Mouse (Mus musculus) hindbrain, embryonic 10.5 days (tissue): ENCODE data around the gene Camta1. TPM values are rescaled to one million over a fixed set of nuclear protein-coding genes. Genes with fewer than 3 reads are reported as not detected.

Source experiments
- DNase-seq: peaks from one replicate; pipeline ENCODE4 v3.0.0-alpha.2; 2017; ENCODE audit warnings: low spot score
- H3K27ac ChIP-seq: fragments of 300-500 bp; sonication (generic); 2 replicates; pipeline ENCODE4 v1.5.1; 2016; ENCODE audit warnings: mild to moderate bottlenecking, moderate library complexity
- H3K27me3 ChIP-seq: fragments of 300-500 bp; sonication (generic); 2 replicates; pipeline ENCODE4 v1.6.1; 2016; ENCODE audit warnings: mild to moderate bottlenecking; ENCODE audit not compliant: poor library complexity, insufficient read depth, severe bottlenecking
- H3K36me3 ChIP-seq: fragments of 300-500 bp; sonication (generic); 2 replicates; pipeline ENCODE4 v1.6.1; 2016; ENCODE audit warnings: mild to moderate bottlenecking, moderate library complexity
- H3K4me1 ChIP-seq: fragments of 300-500 bp; sonication (generic); replicated peaks from 2 replicates; pipeline ENCODE4 v1.6.1; 2016; ENCODE audit warnings: mild to moderate bottlenecking
- H3K4me3 ChIP-seq: fragments of 300-500 bp; sonication (generic); 2 replicates; pipeline ENCODE4 v1.5.1; 2016; ENCODE audit warnings: mild to moderate bottlenecking, moderate library complexity
- H3K9me3 ChIP-seq: fragments of 300-500 bp; sonication (generic); 2 replicates; pipeline ENCODE4 v1.6.1; 2016; ENCODE audit warnings: mild to moderate bottlenecking, moderate library complexity
- WGBS: fragments of 180-500 bp; shearing (Covaris S2); methylation state at CpG from one replicate; pipeline ENCODE4 v1.1.7; 2016; 5-methylcytosine and 5-hydroxymethylcytosine counted together
- polyA plus RNA-seq: library from polyadenylated mRNA; unstranded; fragments of >200 nt; fragmentation: Nextera tagmentation; extraction: Ambion mirVana; gene quantifications from 2 replicates; pipeline ENCODE4 v1.2.1, GENCODE M21; 2016

Camta1 gene
- polyA plus RNA-seq, 1 experiment from 2014 or later, result 140 TPM

DNA sequence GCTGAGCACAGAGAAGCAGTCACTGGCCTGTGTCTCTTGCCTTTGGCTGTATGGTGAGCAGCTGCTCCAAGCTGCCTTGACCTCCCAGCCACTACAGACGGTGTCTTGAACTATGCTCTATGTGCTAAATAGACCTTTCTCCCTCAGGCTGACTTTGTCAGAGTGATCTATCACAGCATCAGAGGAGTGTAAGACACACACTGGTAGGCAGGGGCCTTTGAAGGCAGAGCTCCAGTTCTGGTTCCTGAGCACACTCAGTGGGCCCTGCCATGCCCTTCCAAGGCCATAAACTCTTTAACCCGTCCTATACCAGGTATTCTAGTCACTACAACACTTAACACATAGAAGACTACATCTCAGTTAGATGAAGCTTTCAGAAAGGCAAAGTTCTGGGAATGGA, 780.3 kb downstream of the Camta1 start:
- DNase-seq, result no peak
- WGBS, result 83% methylated on average over 2 of the region's 2 CpGs
- H3K9me3 ChIP-seq, result no peaks in the 10 kb centered on the region
- H3K36me3 ChIP-seq, result peaks cover 100% of the 10 kb centered on the region
- H3K27me3 ChIP-seq, result no peaks in the 10 kb centered on the region
- H3K27ac ChIP-seq, result no peak overlapping the region
- H3K4me3 ChIP-seq, result no peak overlapping the region
- no peaks in the 10 kb centered on the region for H3K4me1 ChIP-seq

DNA sequence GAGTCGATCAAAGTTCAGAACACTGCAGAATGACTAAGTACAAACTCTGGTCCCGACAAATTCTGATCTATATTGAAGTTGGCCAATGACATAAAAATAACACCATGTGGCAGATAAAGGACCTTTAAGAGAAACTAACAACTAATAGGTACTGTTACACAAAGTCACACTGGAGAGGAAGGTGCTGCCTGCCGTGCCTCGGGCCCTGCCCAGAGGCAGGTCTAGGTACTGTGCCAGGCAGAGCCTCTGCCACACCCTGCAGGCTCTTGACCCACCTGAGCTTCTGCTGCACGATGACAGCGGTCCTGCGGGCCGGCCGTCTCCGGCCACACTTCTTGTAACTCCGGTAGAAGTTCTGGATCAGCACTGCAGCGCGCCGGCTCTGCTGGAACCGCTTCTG, 786.9 kb downstream of the Camta1 start:
- Histone ChIP-seq H3K36me3 (peaks cover 99% of the 10 kb centered on the region), H3K27me3 (no peaks in the 10 kb centered on the region), H3K4me3 (no peak overlapping the region), H3K27ac (no peak overlapping the region), H3K4me1 (no peaks in the 10 kb centered on the region), H3K9me3 (no peaks in the 10 kb centered on the region)
- DNase-seq, result no peak
- WGBS, result 96% methylated on average over 15 of the region's 15 CpGs

DNA sequence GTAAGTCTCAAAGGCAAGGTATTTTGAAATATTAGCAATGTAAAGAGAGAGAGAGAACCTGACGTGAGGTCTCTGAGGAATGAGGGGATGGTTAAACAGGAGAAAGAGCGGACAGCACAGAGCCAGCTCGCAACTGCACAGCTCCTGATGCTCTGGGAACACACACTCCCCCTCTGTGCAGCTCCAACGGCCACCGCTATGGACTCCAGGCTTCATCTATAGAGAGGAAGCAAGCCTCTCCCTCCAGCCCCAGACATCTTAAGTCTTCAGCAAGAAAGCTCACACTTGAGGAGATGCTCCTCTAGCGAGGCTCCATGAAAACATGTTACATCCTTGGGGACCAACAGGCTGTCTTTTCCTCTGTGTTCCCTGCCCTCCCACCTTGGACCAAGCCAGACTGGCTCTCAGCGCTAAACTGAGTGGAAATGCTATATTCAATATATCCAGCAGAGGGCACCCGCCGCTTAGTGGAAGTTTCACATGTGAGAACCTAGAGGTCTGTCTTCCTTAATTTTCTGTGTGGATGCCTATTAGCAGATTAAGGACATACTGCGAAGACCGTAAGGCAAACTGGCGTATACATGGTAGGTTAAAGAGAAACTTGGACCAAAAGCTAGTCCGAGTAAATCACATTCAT, 788.5 kb downstream of the Camta1 start:
- Histone ChIP-seq H3K27me3 (no peaks in the 10 kb centered on the region), H3K9me3 (no peaks in the 10 kb centered on the region), H3K4me3 (no peak overlapping the region), H3K36me3 (peaks cover 99% of the 10 kb centered on the region), H3K27ac (no peak overlapping the region), H3K4me1 (no peaks in the 10 kb centered on the region)
- peak; percentile 75 for DNase-seq
- WGBS, result 62% methylated on average over 13 of the region's 13 CpGs

DNA sequence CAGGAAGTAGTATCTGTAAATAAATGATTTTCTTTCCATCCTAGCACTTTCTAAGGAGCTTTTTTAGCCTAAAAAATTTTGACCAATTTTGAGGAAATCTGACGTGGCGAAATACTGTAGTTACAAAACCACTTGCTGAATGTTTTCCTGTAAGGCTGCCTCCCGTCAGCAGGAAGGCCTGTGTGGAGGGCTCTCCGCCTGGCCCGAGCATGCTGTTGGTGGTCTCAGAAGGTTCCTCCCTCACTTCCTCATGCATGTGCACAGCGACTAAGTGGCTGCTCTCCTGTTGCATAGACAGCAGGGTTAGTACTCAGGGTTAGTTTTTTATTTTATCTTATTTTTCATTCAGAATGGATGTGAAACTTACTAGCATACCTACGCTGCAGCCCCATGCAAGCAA, 790.7 kb downstream of the Camta1 start:
- no peaks in the 10 kb centered on the region for H3K4me1 ChIP-seq
- no peak overlapping the region for H3K4me3 ChIP-seq
- 86% methylated on average over 7 of the region's 7 CpGs for WGBS
- peaks cover 97% of the 10 kb centered on the region for H3K36me3 ChIP-seq
- no peaks in the 10 kb centered on the region for H3K9me3 ChIP-seq
- no peaks in the 10 kb centered on the region for H3K27me3 ChIP-seq
- DNase-seq, result no peak
- H3K27ac ChIP-seq, result no peak overlapping the region

DNA sequence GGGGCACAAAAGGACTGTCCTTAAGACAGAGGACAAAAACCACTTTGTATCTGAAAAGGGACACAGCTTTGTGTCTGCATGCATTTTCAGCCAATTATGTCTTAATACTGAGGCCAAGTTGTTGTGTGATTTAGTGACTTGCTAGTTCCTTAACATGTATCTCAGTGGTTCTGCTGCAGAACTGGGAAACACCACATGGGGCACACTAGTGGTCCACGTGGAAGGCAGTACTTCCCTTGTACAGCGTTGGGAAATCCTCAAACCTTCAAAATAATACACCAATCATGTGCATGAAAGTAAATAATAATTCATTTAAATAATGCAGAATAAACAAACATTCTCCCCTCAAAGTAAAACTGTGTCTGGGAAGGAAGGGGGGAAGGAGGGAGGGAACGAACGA, 792.9 kb downstream of the Camta1 start:
- H3K36me3 ChIP-seq, result peaks cover 90% of the 10 kb centered on the region
- H3K4me1 ChIP-seq, result no peaks in the 10 kb centered on the region
- no peaks in the 10 kb centered on the region for H3K27me3 ChIP-seq
- WGBS, result 81% methylated on average over 4 of the region's 4 CpGs
- H3K9me3 ChIP-seq, result no peaks in the 10 kb centered on the region
- H3K27ac ChIP-seq, result no peak overlapping the region
- H3K4me3 ChIP-seq, result no peak overlapping the region
- no peak for DNase-seq

DNA sequence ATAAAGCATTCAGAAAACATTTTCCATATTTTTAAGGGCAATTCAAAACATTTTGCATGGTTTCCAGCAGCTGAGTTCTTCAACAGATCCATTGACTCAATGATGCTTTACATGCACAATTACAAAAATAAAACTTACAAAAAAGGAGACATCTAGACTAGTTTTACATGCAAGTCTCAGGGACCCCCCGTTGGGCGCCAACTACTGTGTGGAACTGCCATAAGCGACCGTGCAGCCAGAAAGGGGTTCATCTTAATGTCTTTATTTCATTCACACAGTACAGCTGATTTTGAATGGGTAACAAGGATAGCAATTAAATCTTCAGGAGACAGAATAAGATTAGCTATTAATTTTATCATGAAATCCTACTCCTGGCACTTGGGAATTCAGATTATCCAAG, 802.1 kb downstream of the Camta1 start:
- no peaks in the 10 kb centered on the region for H3K27me3 ChIP-seq

DNA sequence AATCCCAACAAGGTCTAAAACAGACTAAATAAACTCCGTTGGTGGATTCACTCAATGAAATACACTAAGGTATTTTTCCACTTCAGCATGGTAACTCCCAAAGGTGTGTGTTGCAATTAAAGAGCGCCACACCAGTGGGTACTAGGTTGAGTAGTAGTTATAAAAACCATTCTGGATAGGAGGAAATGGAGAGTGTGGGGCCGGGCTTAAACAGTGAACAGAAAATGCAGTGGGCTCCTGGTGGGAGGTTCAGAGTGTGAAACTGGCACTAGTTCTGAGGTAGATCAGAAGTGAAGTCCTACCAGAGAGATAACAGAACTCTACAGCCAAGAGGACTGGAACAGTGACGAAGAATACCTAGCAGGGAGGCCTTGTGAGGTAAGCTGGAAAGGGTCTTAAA, 803.0 kb downstream of the Camta1 start:
- no peaks in the 10 kb centered on the region for H3K27me3 ChIP-seq
- H3K4me1 ChIP-seq, result peaks cover 21% of the 10 kb centered on the region
- H3K36me3 ChIP-seq, result peaks cover 54% of the 10 kb centered on the region
- WGBS, result 82% methylated on average over 4 of the region's 4 CpGs
- peak overlapping the region; percentile 94 for H3K4me3 ChIP-seq
- peak overlapping the region; percentile 95; the same call in 1 of the 2 replicates for H3K27ac ChIP-seq
- no peak for DNase-seq
- no peaks in the 10 kb centered on the region for H3K9me3 ChIP-seq

More for the DNA sequence above, 802.1 kb downstream of the Camta1 start:
- Histone ChIP-seq H3K4me1 (peaks cover 21% of the 10 kb centered on the region), H3K27ac (no peak overlapping the region), H3K4me3 (no peak overlapping the region), H3K36me3 (peaks cover 55% of the 10 kb centered on the region), H3K9me3 (no peaks in the 10 kb centered on the region)
- 94% methylated on average over 4 of the region's 4 CpGs for WGBS
- no peak for DNase-seq

DNA sequence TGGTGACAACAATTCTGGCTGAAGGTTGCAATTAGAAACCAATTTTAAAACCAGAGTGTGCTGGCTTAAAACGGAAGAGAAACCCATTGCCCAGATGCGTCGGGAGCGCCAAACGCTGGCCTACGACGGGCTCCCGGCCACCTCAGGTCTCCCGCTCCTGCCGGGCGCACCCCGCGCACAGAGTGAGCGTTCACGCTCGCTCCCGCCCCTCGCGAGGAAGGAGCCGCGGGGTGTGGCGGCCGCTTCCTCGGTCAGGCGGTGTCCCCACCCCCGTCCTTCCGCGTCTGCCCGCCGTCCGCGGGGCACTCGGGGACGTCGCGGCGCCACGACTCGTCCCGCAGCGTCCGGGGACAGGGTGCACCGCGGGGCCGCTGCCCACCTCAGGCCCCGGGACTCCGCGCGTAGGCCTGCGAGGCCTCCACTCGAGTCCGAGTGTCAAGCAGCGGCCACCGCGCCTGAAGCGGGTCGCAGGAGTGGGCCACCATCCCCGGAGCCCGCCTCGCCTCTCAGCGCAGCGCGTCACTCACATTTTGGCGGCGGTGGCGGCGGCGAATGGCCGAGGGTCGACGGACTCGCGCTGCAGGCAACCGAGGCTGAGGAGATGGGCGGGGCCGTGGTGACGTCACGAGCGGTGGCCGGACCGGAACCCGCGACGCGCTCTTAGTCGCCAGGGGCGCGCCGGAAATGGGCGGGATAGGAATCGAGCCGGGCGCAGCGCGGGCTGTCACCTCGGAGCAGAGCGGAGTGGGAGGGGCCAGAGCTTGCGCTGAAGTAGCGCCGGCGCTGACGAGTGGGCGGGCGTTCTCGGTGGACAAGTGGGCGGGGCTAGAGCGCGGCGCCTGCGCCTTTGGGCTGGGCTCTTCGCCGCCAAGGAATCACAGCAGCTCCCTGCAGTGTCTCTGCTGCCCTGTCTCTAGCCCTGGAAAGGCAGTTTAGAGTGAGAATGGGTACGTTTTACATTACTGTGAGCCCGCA, 804.0 kb downstream of the Camta1 start, which contains the start of gene Vamp3:
Gene Vamp3, minus strand, starts transcription at position 617 of the 975 bp plus-strand sequence.
- Histone ChIP-seq H3K9me3 (no peaks in the 10 kb centered on the region), H3K27ac (peak within 1 kb of the TSS; percentile 95), H3K4me3 (peak within 1 kb of the TSS; percentile 94), H3K36me3 (peaks cover 53% of the 10 kb centered on the region), H3K4me1 (peaks cover 21% of the 10 kb centered on the region), H3K27me3 (no peaks in the 10 kb centered on the region)
- under 1% methylated on average over 114 of the region's 114 CpGs for WGBS
- DNase-seq, result peak; percentile 99

DNA sequence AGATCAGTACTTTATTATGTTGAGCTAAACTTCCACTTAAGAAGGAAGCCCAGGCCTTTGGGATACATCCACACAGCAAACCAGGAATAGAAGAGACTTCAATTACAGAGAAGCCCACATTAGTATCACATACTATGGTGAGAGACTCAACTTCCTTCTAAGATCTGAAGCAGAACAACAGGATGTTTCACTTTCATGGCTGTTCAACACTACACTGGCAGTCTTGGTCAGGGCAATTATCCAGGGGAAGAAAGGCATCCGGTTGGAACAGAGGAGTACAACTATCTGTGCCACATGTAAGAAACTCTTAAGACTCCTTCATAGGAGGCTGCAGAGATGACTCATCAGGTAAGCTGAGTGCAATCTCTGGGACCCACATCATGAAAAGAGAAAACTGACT, 810.5 kb downstream of the Camta1 start:
- DNase-seq, result no peak
- Histone ChIP-seq H3K27me3 (no peaks in the 10 kb centered on the region), H3K36me3 (peaks cover 87% of the 10 kb centered on the region), H3K9me3 (no peaks in the 10 kb centered on the region), H3K4me1 (peaks cover 3% of the 10 kb centered on the region), H3K4me3 (no peak overlapping the region), H3K27ac (no peak overlapping the region)
- 83% methylated on average over 1 of the region's 1 CpGs for WGBS

DNA sequence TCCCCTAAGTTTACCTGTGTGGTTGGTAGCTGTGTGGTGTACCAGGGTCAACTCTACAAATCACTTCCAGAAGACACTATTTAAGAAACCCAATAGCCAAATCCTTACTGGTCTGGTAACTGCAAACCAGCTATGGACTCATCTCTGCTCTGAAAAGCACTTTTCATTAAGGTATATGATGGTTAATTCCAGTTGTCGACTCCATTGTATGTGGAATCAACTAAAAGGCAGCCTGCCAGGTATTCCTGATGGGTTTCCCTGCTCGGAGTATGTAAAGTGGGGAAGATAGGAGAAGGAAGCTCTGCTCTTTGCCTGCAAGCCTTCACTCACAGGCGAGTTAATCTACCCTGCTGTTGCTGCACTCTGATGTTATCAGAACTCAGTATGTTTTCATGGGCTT, 815.2 kb downstream of the Camta1 start:
- Histone ChIP-seq H3K36me3 (peaks cover 49% of the 10 kb centered on the region), H3K4me3 (no peak overlapping the region), H3K27ac (no peak overlapping the region), H3K9me3 (no peaks in the 10 kb centered on the region), H3K27me3 (peaks cover 11% of the 10 kb centered on the region), H3K4me1 (peaks cover 23% of the 10 kb centered on the region)
- DNase-seq, result no peak
- 92% methylated on average over 3 of the region's 3 CpGs for WGBS

DNA sequence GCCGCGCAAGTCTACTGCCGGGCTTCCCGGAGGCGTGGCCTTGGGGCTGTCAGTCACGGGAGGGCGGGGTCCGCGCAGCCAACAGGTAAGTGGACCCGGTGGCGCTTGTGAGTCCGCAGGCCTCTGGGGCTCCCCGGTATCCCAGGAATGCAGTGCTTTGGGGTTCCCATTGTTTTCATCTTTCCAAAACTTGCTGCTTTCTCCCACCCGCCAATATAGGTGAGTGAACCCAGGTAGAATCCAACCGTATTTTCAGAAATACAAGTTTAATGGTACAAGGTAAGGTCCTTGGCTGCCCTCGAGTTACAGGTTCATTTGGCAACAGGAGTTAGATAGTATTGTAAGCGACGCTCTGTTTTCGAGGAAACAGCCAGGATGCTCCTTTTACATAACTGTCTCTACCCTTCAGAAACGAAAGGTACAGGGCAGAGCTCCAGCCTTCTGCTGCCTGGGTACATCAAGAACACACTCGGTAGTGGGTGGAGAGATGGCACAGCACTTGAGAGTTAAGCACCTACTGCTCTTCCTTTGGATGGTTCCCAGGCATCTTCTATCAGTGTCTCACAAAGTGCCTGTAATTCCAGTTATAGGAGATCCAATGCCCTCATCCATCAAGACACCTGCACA, 816.6 kb downstream of the Camta1 start:
- WGBS, result 5% methylated on average over 21 of the region's 21 CpGs
- peaks cover 23% of the 10 kb centered on the region for H3K4me1 ChIP-seq
- DNase-seq, result no peak
- peaks cover 36% of the 10 kb centered on the region for H3K36me3 ChIP-seq
- H3K9me3 ChIP-seq, result no peaks in the 10 kb centered on the region
- H3K27me3 ChIP-seq, result peaks cover 11% of the 10 kb centered on the region
- H3K4me3 ChIP-seq, result peak overlapping the region; percentile 71
- peak overlapping the region; percentile 89 for H3K27ac ChIP-seq

DNA sequence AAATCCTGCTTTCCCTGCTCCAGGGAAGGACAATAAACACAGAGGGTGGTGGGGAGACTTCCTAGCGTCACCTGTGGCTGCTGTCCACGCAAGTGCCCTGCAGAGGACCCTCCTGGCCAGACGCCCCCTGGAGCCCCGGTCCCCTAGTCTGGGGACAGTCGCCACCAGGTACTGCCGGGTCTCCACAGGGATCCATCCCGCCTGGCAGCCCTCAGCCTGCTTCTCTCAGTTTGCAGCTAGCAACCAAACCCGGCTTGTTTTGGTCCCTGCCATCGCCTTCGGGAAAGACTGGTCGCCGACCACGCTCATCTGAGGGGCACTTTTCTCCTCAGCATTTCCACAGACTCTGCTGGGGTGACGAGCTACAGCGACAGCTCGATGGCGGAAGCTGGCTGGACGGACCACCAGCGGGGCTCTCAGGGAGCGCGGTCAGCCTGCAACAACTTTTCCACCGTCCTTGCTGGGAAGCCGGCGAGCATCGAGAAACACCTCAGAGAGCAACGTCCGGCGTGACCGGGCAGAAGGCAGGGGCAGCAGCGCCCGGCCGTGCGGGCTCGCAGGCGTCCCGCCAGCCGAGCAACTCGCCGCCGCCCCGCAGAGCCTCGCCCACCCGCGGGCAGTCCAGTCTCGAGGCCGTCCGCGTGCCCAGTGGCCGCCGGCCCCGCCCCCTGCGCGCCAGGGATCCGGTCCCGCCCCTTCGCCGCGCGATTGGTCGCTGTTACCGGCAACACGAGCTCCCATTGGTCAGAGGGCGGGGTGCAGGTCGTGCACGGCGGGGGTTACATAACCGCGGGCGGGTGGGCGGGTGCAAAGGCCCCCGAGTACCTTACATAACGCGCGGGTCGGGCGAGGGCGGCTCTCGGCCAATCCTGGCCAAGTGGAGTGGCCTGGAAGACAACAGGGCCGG, 817.4 kb downstream of the Camta1 start, which contains the start of gene Per3:
Gene Per3, minus strand, starts transcription at position 629 of the 907 bp plus-strand sequence.
- Histone ChIP-seq H3K9me3 (no peaks in the 10 kb centered on the region), H3K27me3 (peaks cover 11% of the 10 kb centered on the region), H3K4me1 (peaks cover 23% of the 10 kb centered on the region), H3K27ac (peak within 1 kb of the TSS; percentile 89), H3K36me3 (peaks cover 28% of the 10 kb centered on the region), H3K4me3 (peak within 1 kb of the TSS; percentile 71)
- peak; percentile 95 for DNase-seq
- under 1% methylated on average over 79 of the region's 79 CpGs for WGBS
